Mouse (Mus musculus): Measurements from ENCODE around the gene Vmn1r63. TPM values are rescaled to one million over a fixed set of nuclear protein-coding genes. Genes with fewer than 3 reads are reported as not detected.

The Vmn1r63 gene
- not detected in 2 replicates for polyA plus RNA-seq (2012; rRNA removed)

DNA sequence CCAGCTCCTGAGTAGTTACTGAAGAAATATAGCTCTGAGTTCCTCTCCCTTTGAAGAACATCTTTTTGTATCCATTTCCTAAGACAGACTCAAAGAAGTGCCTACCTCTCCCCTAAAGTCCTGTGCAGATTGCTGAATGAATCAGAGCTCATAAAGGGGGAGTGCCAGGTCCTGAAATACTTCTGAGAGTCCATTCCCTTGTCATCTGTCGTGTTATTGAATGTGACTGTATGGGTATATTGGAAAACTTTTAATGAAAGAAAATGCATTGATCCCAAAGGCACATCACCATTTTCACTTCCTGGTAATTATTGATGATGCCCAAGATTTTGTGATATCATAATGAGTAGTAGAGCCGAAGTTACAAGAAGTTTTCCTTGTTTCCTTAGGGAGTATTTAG, at the start of gene Vmn1r63:
Gene Vmn1r63 (minus strand): TSS at position 101 of the 400 bp plus-strand sequence.

Other genes with a start within 250 kb of the Vmn1r63 start
- gene Vmn1r61, start 192.2 kb downstream of the Vmn1r63 start, polyA plus RNA-seq (2012; rRNA removed), result not detected in 2 replicates
- not detected in 2 replicates for gene Vmn1r62, start 131.8 kb downstream of the Vmn1r63 start, polyA plus RNA-seq (2012; rRNA removed)
- not detected in 2 replicates for gene Vmn1r64, start 79.1 kb upstream of the Vmn1r63 start, polyA plus RNA-seq (2012; rRNA removed)
- gene Vmn1r65, start 205.6 kb upstream of the Vmn1r63 start, polyA plus RNA-seq (2012; rRNA removed), result not detected in 2 replicates
- not detected in 2 replicates for gene Nlrp4c, start 239.7 kb upstream of the Vmn1r63 start, polyA plus RNA-seq (2012; rRNA removed)